Mouse (Mus musculus): ENCODE measurements around the gene 4833427G06Rik. TPM values are rescaled to one million over a fixed set of nuclear protein-coding genes. Genes with fewer than 3 reads are reported as not detected.

4833427G06Rik gene
- total RNA-seq (2012; rRNA removed): not detected in 2 replicates
- not detected for polyA plus RNA-seq (2012; ENCODE audit: insufficient read depth in 1 of 2, insufficient read length in 2 of 2, low read depth in 1 of 2, low replicate concordance in 2 of 2, missing spikeins in 1 of 2)

GRCm38 (mm10) chr9:51101756-51102425 is at the start of gene 4833427G06Rik:
4833427G06Rik (minus strand) TSS chr9:51102078.
- Histone ChIP-seq H3K9ac (ENCODE audit: control insufficient read depth, low read depth, low read length, poor library complexity, severe bottlenecking) (no peak within 1 kb of the TSS), H3K27me3 (ENCODE audit: control insufficient read depth in 1 of 2, insufficient read depth in 2 of 2, low read length in 2 of 2) (peaks cover 0 to 3% of the 10 kb centered on the region in 2 experiments; a peak in 2 of 4 replicates)
- DNase-seq (ENCODE audit: low read depth, low spot score): no peak

DNA sequence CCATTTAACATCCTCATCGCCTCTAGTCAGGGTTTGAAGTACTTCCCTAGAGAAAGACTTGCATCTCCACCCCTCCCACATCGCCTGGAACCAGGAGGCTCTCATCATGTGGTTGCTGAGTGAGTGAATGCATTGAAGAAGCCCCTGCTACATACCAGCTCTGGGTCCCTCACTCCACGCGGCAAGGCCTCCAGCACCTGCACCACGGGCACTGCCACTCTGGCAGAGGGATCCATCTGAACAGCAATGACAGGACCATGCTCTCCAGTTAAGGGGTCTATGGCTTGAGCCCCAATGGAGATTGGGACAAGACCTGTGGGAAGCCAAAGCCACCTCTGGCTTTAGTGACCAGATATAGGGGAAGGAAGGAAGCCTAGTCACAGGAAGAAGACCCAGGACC is 45.4 kb upstream of the 4833427G06Rik start:
- H3K27ac ChIP-seq (ENCODE audit: control insufficient read depth, low read depth, low read length): no peak overlapping the region
- TF ChIP-seq ZMIZ1 (IDR thresholded peaks at IDR 0.05; ENCODE audit: low read depth, low read length) (no peak), POLR2AphosphoS5 (IDR thresholded peaks at IDR 0.05; ENCODE audit: borderline replicate concordance, low read depth, low read length) (no peak), MYB (IDR thresholded peaks at IDR 0.05; ENCODE audit: low read depth, low read length) (no peak), TCF12 (IDR thresholded peaks at IDR 0.05; ENCODE audit: low read depth, low read length) (no peak), RAD21 (IDR thresholded peaks at IDR 0.05; ENCODE audit: low read depth, low read length) (no peak), HCFC1 (IDR thresholded peaks at IDR 0.05; ENCODE audit: low read depth, low read length) (no peak), ETS1 (IDR thresholded peaks at IDR 0.05; ENCODE audit: low read depth, low read length) (no peak), USF1 (IDR thresholded peaks at IDR 0.05; ENCODE audit: low read depth, low read length) (no peak), MEF2A (IDR thresholded peaks at IDR 0.05; ENCODE audit: extremely low read depth, insufficient replicate concordance, low read depth, low read length, poor library complexity, severe bottlenecking) (no peak), MAX (IDR thresholded peaks at IDR 0.05; ENCODE audit: low read length) (no peak), POLR2A (IDR thresholded peaks at IDR 0.05; ENCODE audit: control insufficient read depth in 1 of 2, insufficient read depth in 1 of 2, low read depth in 1 of 2, low read length in 2 of 2, poor library complexity in 1 of 2) (no peak)
- peaks cover 0 to 4% of the 10 kb centered on the region in 2 experiments; a peak in 2 of 4 replicates for H3K36me3 ChIP-seq (ENCODE audit: control insufficient read depth in 1 of 2, insufficient read depth in 2 of 2, low read length in 2 of 2)
- peaks cover 0 to 4% of the 10 kb centered on the region in 2 experiments; a peak in 3 of 4 replicates for H3K4me1 ChIP-seq (ENCODE audit: control insufficient read depth in 1 of 2, insufficient read depth in 2 of 2, low read length in 2 of 2)
- no peaks in the 10 kb centered on the region for H3K27me3 ChIP-seq (ENCODE audit: control insufficient read depth in 1 of 2, insufficient read depth in 2 of 2, low read length in 2 of 2)
- DNase-seq (ENCODE audit: low read depth, low spot score): no peak
- no peaks in the 10 kb centered on the region for H3K79me2 ChIP-seq (ENCODE audit: control insufficient read depth, insufficient read depth, low read length, poor library complexity)
- no peak overlapping the region for H3K9ac ChIP-seq (ENCODE audit: control insufficient read depth, low read depth, low read length, poor library complexity, severe bottlenecking)
- no peaks in the 10 kb centered on the region for H3K9me3 ChIP-seq (replicated peaks; ENCODE audit: insufficient read depth, low read length)
- H3K4me3 ChIP-seq (ENCODE audit: control insufficient read depth in 1 of 2, insufficient read depth in 1 of 2, low read depth in 2 of 2, low read length in 2 of 2): no peak overlapping the region

More at GRCm38 (mm10) chr9:51101756-51102425, at the start of gene 4833427G06Rik:
- no peaks in the 10 kb centered on the region for H3K4me1 ChIP-seq (ENCODE audit: control insufficient read depth in 1 of 2, insufficient read depth in 2 of 2, low read length in 2 of 2)
- H3K27ac ChIP-seq (ENCODE audit: control insufficient read depth, low read depth, low read length): no peak within 1 kb of the TSS
- TF ChIP-seq RCOR1 (IDR thresholded peaks at IDR 0.05; ENCODE audit: low read depth, low read length) (no peak), UBTF (IDR thresholded peaks at IDR 0.05; ENCODE audit: borderline replicate concordance, insufficient read depth, low read depth, low read length) (no peak), HCFC1 (IDR thresholded peaks at IDR 0.05; ENCODE audit: low read depth, low read length) (no peak), MAFK (IDR thresholded peaks at IDR 0.05; ENCODE audit: borderline replicate concordance, low read depth, low read length) (no peak), TCF12 (IDR thresholded peaks at IDR 0.05; ENCODE audit: low read depth, low read length) (no peak), E2F4 (IDR thresholded peaks at IDR 0.05; ENCODE audit: borderline replicate concordance, low read depth, low read length) (no peak), USF1 (IDR thresholded peaks at IDR 0.05; ENCODE audit: low read depth, low read length) (no peak), RAD21 (IDR thresholded peaks at IDR 0.05; ENCODE audit: low read depth, low read length) (no peak), ZNF384 (IDR thresholded peaks at IDR 0.05; ENCODE audit: low read depth, low read length) (no peak)
- H3K36me3 ChIP-seq (ENCODE audit: control insufficient read depth in 1 of 2, insufficient read depth in 2 of 2, low read length in 2 of 2): no peaks in the 10 kb centered on the region
- H3K79me2 ChIP-seq (ENCODE audit: control insufficient read depth, insufficient read depth, low read length, poor library complexity): no peaks in the 10 kb centered on the region
- no peaks in the 10 kb centered on the region for H3K9me3 ChIP-seq (replicated peaks; ENCODE audit: insufficient read depth, low read length)
- H3K4me3 ChIP-seq (ENCODE audit: control insufficient read depth in 1 of 2, insufficient read depth in 1 of 2, low read depth in 2 of 2, low read length in 2 of 2): no peak within 1 kb of the TSS

Data from MEL (cell line).